Mouse (Mus musculus) spleen, adult 2 months (tissue): Measurements from ENCODE around the gene Ndufb3. TPM values are rescaled to one million over a fixed set of nuclear protein-coding genes. Genes with fewer than 3 reads are reported as not detected.

ENCODE experiments used
- DNase-seq, 2 experiments: peaks; one replicate each; pipeline versions ENCODE4 v3.0.0 to v3.0.0-alpha.2; 2012 to 2021; ENCODE audit warnings: low spot score in 2 of 2, low read depth in 1 of 2
- H3K27ac ChIP-seq: fragments of 200-500 bp; 2 replicates; pipeline ENCODE4 v1.5.1; 2012; ENCODE audit warnings: low read length, inconsistent platforms; ENCODE audit not compliant: insufficient read depth
- H3K27me3 ChIP-seq: fragments of 200-500 bp; 2 replicates; pipeline ENCODE4 v1.6.1; 2012; ENCODE audit warnings: mild to moderate bottlenecking, moderate library complexity, low read length, inconsistent platforms; ENCODE audit not compliant: control insufficient read depth, insufficient read depth
- H3K36me3 ChIP-seq: fragments of 200-500 bp; 2 replicates; pipeline ENCODE4 v1.6.1; 2012; ENCODE audit warnings: mild to moderate bottlenecking, low read length, inconsistent platforms; ENCODE audit not compliant: control insufficient read depth, insufficient read depth
- H3K4me1 ChIP-seq: fragments of 200-500 bp; 2 replicates; pipeline ENCODE4 v1.6.1; 2011; ENCODE audit warnings: inconsistent platforms; ENCODE audit not compliant: control insufficient read depth, insufficient read depth, insufficient read length
- H3K4me3 ChIP-seq: fragments of 200-500 bp; 2 replicates; pipeline ENCODE4 v1.5.1; 2011; ENCODE audit warnings: mild to moderate bottlenecking, inconsistent platforms; ENCODE audit not compliant: insufficient read depth, insufficient read length; ENCODE audit errors: extremely low read depth
- CTCF ChIP-seq: fragments of 200-500 bp; IDR thresholded peaks from 2 replicates; pipeline ENCODE4 v1.5.1; 2011; ENCODE audit warnings: mild to moderate bottlenecking, inconsistent platforms; ENCODE audit not compliant: insufficient read depth, insufficient read length, insufficient replicate concordance; ENCODE audit errors: extremely low read depth
- POLR2A ChIP-seq: fragments of 200-500 bp; IDR thresholded peaks from 2 replicates; pipeline ENCODE4 v1.6.1; 2011; ENCODE audit warnings: low read depth, low read length, inconsistent platforms
- WGBS: fragments of 180-500 bp; shearing (Covaris S2); methylation state at CpG from one replicate; pipeline ENCODE4 v1.1.7; 2018; 5-methylcytosine and 5-hydroxymethylcytosine counted together
- polyA plus RNA-seq: library from polyadenylated mRNA; depleted of rRNA; stranded (reverse); fragments of >200 nt; gene quantifications from 2 replicates; pipeline ENCODE4 v1.2.3, GENCODE M21; 2012

Ndufb3 gene
- polyA plus RNA-seq, 1 experiment = 13.9 TPM

DNA sequence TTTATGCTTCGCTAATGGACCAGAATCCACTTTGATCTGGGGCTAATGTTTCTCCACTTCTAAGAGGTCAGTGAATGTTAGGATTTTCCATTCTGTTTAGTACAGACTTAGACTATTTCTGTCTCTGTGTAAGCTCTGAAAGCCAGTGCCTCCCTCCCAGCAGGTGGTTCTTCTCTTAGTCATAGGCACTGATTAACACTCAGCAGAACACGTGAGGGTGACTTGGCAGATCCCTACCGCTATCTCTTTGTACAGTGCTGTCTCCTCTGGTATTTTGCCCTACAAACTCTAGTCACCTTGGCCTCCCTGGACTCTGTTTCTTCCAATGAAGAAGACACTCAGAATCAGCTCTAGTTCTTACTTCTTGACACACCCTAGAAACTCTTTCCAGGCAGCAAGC lies 28.2 kb downstream of the Ndufb3 start:
- H3K36me3 ChIP-seq = no peaks in the 10 kb centered on the region
- no peak overlapping the region for H3K27ac ChIP-seq
- TF ChIP-seq POLR2A = no peak
- no peak for TF ChIP-seq CTCF
- no peaks in the 10 kb centered on the region for H3K27me3 ChIP-seq
- no peak overlapping the region for H3K4me3 ChIP-seq
- WGBS = 61% methylated on average over 3 of the region's 3 CpGs
- no peaks in the 10 kb centered on the region; the same call in 1 of the 2 replicates for H3K4me1 ChIP-seq
- DNase-seq = no peak

DNA sequence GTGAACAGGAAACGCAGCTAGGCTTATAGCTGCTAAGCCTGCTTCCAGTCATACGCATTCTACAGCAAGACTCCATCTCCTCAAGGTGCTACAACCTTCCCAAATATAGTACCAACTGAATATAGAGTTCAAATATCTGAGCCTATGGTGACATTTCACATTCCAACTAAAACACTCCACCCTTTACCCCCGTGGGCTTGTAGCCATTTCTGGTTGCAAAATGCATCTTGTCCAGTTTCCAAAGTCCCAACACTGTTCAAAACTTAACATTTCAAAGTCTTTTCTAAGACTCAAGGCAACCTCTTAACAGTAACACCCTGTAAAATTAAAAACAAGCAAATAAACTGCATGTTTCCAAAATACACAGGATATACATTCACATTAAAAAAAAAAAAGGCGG lies 29.0 kb downstream of the Ndufb3 start:
- no peaks in the 10 kb centered on the region for H3K27me3 ChIP-seq
- H3K4me1 ChIP-seq = no peaks in the 10 kb centered on the region; the same call in 1 of the 2 replicates
- H3K36me3 ChIP-seq = no peaks in the 10 kb centered on the region
- TF ChIP-seq CTCF (no peak), POLR2A (no peak)
- no peak overlapping the region for H3K4me3 ChIP-seq
- DNase-seq = no peak
- no peak overlapping the region for H3K27ac ChIP-seq
- WGBS = 77% methylated on average over 4 of the region's 4 CpGs

DNA sequence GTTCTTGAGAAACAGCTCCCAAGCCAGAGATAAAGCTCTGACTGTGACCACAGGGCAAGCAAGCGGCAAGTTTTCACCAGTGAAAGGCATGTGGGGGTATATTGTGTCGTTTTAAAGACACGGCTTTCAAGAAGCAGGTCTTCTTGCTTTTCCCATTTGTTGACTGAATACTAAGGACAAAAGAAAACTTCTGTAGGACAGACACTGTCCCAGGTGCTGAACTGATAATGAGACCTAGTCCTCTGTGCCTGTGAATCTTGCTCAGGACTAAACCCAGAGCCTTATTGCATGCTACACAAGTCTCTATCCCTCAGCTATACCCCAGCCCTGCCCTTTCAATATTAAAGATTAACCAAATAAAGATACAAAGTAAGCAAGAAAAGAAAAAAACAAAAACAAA lies 30.0 kb downstream of the Ndufb3 start:
- 86% methylated on average over 3 of the region's 3 CpGs for WGBS
- H3K4me1 ChIP-seq = no peaks in the 10 kb centered on the region; the same call in 1 of the 2 replicates
- no peak overlapping the region for H3K27ac ChIP-seq
- no peak for DNase-seq
- H3K27me3 ChIP-seq = no peaks in the 10 kb centered on the region
- TF ChIP-seq CTCF = no peak
- no peak for TF ChIP-seq POLR2A
- H3K4me3 ChIP-seq = no peak overlapping the region
- H3K36me3 ChIP-seq = no peaks in the 10 kb centered on the region

DNA sequence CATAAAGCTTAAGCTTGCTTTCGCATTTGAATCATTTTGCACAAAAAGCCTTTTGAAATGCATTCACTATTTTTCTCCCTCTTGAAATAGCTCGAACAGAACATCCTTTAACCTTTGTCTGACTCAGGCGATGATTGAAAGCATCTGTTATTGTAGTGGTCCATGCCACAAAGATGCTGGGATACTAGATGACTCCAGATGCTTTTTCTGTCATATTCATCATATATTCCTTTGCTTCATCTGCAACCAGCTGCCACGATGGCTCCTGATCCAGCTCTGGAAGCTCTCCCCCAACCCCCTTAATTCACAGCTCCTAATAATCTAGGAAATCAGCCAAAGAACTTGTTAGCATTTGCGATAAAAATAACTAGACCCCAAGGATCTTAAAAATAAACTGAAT lies 30.9 kb downstream of the Ndufb3 start:
- DNase-seq = no peak
- no peaks in the 10 kb centered on the region; the same call in 1 of the 2 replicates for H3K4me1 ChIP-seq
- H3K36me3 ChIP-seq = no peaks in the 10 kb centered on the region
- H3K4me3 ChIP-seq = no peak overlapping the region
- 81% methylated on average over 5 of the region's 5 CpGs for WGBS
- TF ChIP-seq POLR2A (no peak), CTCF (no peak)
- H3K27ac ChIP-seq = no peak overlapping the region
- no peaks in the 10 kb centered on the region for H3K27me3 ChIP-seq

DNA sequence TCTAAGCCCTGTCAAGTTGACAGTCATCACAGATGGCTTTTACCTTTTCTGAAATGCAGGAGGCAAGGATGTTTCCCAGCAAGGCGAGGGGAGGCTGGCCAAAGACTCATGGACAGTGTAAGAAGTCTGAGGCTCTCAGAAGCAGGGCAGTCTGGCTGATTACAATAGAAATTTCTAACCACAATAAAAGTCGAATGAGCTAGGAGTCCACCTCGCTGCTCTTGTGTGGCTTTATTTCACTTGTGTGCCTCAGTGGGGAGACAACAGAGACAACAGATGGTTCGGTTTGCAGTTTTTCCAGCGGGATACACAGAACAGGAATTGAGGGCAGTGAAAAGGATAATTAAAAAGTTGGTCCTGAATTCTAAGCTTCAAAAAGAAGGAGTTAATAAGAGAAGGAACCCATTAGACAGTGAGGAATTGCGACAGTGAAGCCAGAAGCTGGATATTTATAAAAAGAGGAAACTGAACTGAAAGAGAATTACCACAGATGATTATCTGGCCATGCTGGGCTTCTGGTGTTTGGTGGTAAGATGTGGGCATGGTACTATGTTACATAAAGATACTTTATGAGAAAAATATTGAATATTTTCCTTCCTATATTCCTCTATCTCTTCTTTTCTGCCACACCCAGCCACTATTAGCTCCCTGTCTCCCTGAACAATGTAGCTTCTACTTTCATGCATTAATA lies 31.9 kb downstream of the Ndufb3 start:
- 19% methylated on average over 6 of the region's 6 CpGs for WGBS
- no peak for DNase-seq
- Histone ChIP-seq H3K4me3 (no peak overlapping the region), H3K36me3 (no peaks in the 10 kb centered on the region), H3K4me1 (no peaks in the 10 kb centered on the region; the same call in 1 of the 2 replicates), H3K27ac (no peak overlapping the region), H3K27me3 (no peaks in the 10 kb centered on the region)
- no peak for TF ChIP-seq CTCF
- no peak for TF ChIP-seq POLR2A

DNA sequence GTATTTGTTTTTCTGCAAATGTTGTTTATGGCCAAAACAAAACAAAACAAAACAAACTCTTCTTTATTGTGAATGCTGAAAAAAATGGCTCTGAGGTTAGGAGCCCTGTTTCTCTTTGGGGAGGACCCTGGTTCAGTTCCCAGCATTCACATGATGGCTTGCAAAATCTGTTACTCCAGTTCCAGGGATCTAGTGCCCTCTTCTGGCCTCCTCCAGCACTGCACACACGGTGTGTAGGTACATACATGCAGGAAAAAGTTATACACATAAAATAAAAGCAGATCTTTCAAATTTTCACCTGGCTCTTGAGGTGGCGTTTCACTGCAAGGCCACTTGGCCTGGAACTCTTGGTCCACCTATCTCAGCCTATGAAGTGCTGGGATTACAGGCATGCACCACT lies 32.6 kb downstream of the Ndufb3 start:
- no peak for DNase-seq
- TF ChIP-seq POLR2A (no peak), CTCF (no peak)
- WGBS = 91% methylated on average over 2 of the region's 2 CpGs

DNA sequence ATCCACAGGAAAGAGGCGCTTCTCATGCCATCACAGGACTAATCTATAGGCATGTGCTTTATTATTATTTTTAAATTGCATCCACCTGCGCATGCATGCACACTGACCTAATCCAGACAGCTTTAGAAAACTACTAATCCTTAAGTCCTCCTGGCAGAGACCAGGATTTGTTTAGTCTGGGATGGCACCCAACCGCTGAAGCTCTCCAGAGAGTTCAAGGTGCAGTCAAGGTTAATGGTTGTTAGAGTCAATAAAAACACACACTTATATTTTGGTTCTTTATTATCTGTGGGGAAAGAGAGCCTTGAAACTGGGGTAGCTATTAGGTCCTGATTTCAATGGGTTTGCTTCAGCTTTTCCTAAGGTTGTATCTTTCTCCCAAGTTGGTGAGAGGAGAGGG lies 35.1 kb downstream of the Ndufb3 start:
- Histone ChIP-seq H3K4me1 (no peaks in the 10 kb centered on the region; the same call in 1 of the 2 replicates), H3K27me3 (no peaks in the 10 kb centered on the region), H3K4me3 (no peak overlapping the region), H3K27ac (no peak overlapping the region), H3K36me3 (no peaks in the 10 kb centered on the region)
- TF ChIP-seq POLR2A = no peak
- TF ChIP-seq CTCF = no peak
- DNase-seq = no peak
- WGBS = 91% methylated on average over 3 of the region's 3 CpGs

More for the DNA sequence above, 32.6 kb downstream of the Ndufb3 start:
- H3K4me1 ChIP-seq = no peaks in the 10 kb centered on the region; the same call in 1 of the 2 replicates
- no peaks in the 10 kb centered on the region for H3K27me3 ChIP-seq
- no peak overlapping the region for H3K4me3 ChIP-seq
- H3K36me3 ChIP-seq = no peaks in the 10 kb centered on the region
- H3K27ac ChIP-seq = no peak overlapping the region
